16 mouse cellular contexts compared by ENCODE assay signal in the genomic region with DNA sequence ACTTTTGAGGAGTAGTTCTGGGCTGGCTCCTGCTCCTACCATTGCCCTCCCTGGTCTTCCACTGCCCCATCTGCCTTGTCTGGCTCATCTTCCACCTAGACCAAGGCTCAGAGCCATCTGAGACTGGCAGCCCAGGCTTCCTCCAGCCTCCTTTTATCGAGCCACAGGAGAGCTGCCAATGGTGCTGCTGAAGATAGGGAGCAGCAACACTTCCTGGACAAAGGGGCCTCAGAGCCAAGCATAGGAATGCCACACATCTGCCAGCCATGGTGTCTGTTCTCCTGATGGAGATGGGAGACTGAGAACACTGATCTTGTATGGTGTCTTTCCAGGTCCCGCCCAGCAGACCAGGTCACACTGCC. TPM values are rescaled to one million over a fixed set of nuclear protein-coding genes. Genes with fewer than 3 reads are reported as not detected.
DNase-seq lines count a peak whose midpoint lies in the region; ATAC-seq lines count a peak whose summit lies in the region.
"Had no signal": no experiment of that assay in that cellular context is flagged by ENCODE, and none has a peak within 500 bp of the region (broad histone marks: within the 10 kb centered on the region; RNA-seq: fewer than 3 reads in every experiment).

No protein-coding gene starts in this region.

- H3K4me2 ChIP-seq in heart, embryonic 13.5 days: no peak overlapping the region
- H3K4me2 ChIP-seq: forebrain, embryonic 15.5 days; hindbrain, embryonic 12.5 days; stomach, embryonic 15.5 days had no signal

- H3K9me3 ChIP-seq in heart, embryonic 13.5 days: no peaks in the 10 kb centered on the region
- no peaks in the 10 kb centered on the region for H3K9me3 ChIP-seq in forebrain, embryonic 10.5 days
- H3K9me3 ChIP-seq: forebrain, embryonic 15.5 days; hindbrain, embryonic 12.5 days; stomach, embryonic 15.5 days had no signal

- no peak overlapping the region for H3K4me3 ChIP-seq in heart, embryonic 13.5 days
- no peak overlapping the region for H3K4me3 ChIP-seq in forebrain, embryonic 10.5 days
- H3K4me3 ChIP-seq: forebrain, embryonic 15.5 days; hindbrain, embryonic 12.5 days; stomach, embryonic 15.5 days had no signal

- no peaks in the 10 kb centered on the region for H3K27me3 ChIP-seq in heart, embryonic 13.5 days (replicated peaks)
- no peaks in the 10 kb centered on the region for H3K27me3 ChIP-seq in forebrain, embryonic 10.5 days (ENCODE audit: poor library complexity, severe bottlenecking)
- H3K27me3 ChIP-seq: forebrain, embryonic 15.5 days; hindbrain, embryonic 12.5 days; stomach, embryonic 15.5 days had no signal

- H3K36me3 ChIP-seq in heart, embryonic 13.5 days: no peaks in the 10 kb centered on the region
- no peaks in the 10 kb centered on the region for H3K36me3 ChIP-seq in forebrain, embryonic 10.5 days (replicated peaks)
- H3K36me3 ChIP-seq: forebrain, embryonic 15.5 days; stomach, embryonic 15.5 days had no signal

- peak overlapping the region; percentile 94 for H3K27ac ChIP-seq in heart, embryonic 13.5 days (replicated peaks)
- H3K27ac ChIP-seq in forebrain, embryonic 10.5 days: no peak overlapping the region
- H3K27ac ChIP-seq: hindbrain, embryonic 12.5 days; liver, embryonic 14.5 days had no signal

- peaks cover 82% of the 10 kb centered on the region for H3K4me1 ChIP-seq in heart, embryonic 13.5 days
- peaks cover 19% of the 10 kb centered on the region for H3K4me1 ChIP-seq in forebrain, embryonic 10.5 days

- H3K9ac ChIP-seq in heart, embryonic 13.5 days: peak overlapping the region; percentile 45
- H3K9ac ChIP-seq: forebrain, embryonic 15.5 days; liver, embryonic 14.5 days; stomach, embryonic 15.5 days had no signal

- ATAC-seq in cerebellum, adult (ENCODE audit: insufficient number of reproducible peaks, low FRiP score, low TSS enrichment): peak; percentile 34; the same call in 1 of the 2 replicates
- ATAC-seq in heart, embryonic 13.5 days (ENCODE audit: extremely low read depth, insufficient number of reproducible peaks, low FRiP score, low TSS enrichment): no peak
- ATAC-seq: forebrain, embryonic 15.5 days; lung, postnatal 0 days had no signal

- intact Hi-C loops in heart, postnatal 36 days (cut with DNase I): loop anchor here (5.0 kb wide), 1 partner anchor 48 kb away; no protein-coding TSS in a partner anchor

- 64% methylated on average over 2 of the region's 2 CpGs for WGBS in heart, embryonic 13.5 days
- WGBS in forebrain, embryonic 10.5 days: 93% methylated on average over 2 of the region's 2 CpGs

- DNase-seq in cerebellum, adult 11 months: no peak
- no peak for DNase-seq in heart, postnatal 36 days
- DNase-seq in brain, adult 2 months (ENCODE audit: low read depth, low spot score): peak; percentile 66
- peak; percentile 37 to 40 for DNase-seq in cerebellum, postnatal 36 days
- no peak for DNase-seq in natural killer cell, adult 2 months (ENCODE audit: low spot score in 2 of 2)
- DNase-seq in forebrain, embryonic 10.5 days (ENCODE audit: extremely low spot score, low spot score): no peak
- DNase-seq: kidney, adult 2 months; kidney, postnatal 36 days; thymus, postnatal 14 days had no signal

RNA-seq across cellular contexts. Expression of a gene that starts 53.2 kb away (rescaled TPM):
- polyA plus RNA-seq in heart, embryonic 13.5 days (2015; fragmentation: Nextera tagmentation; extraction: Ambion mirVana): 55.4 and 59.0 TPM in 2 replicates
- total RNA-seq in heart, postnatal 36 days (2021): 10 to 100 TPM; 51.2 to 67.0 TPM
- polyA plus RNA-seq in forebrain, embryonic 10.5 days (2016; fragmentation: Nextera tagmentation; extraction: Ambion mirVana): 24.3 and 25.1 TPM in 2 replicates

Comparison
In these comparisons a context has a peak if more than half of its experiments do, and no peak if none do; other contexts are left out.
1. DNase-seq: peak in brain, adult 2 months (single experiment) and cerebellum, postnatal 36 days (2 of 2); none in cerebellum, adult 11 months (single experiment), heart, postnatal 36 days (0 of 2), natural killer cell, adult 2 months (0 of 2) and forebrain, embryonic 10.5 days (single experiment).